Mouse (Mus musculus) CH12.LX (cell line): ENCODE data around the gene Ano9. TPM values are rescaled to one million over a fixed set of nuclear protein-coding genes. Genes with fewer than 3 reads are reported as not detected.

Source experiments
- DNase-seq: peaks from one replicate; pipeline ENCODE4 v3.0.0-alpha.2; 2013; ENCODE audit errors: extremely low read depth
- H3K27ac ChIP-seq: 2 replicates; pipeline ENCODE4 v1.5.1; 2012; ENCODE audit warnings: low read depth, mild to moderate bottlenecking, control low read depth, moderate library complexity; ENCODE audit not compliant: insufficient read depth
- H3K27me3 ChIP-seq: replicated peaks from 2 replicates; pipeline ENCODE3; 2012; ENCODE audit warnings: inconsistent platforms
- H3K36me3 ChIP-seq, 2 experiments: replicated peaks in 1 of 2; 2 replicates each; pipeline versions ENCODE3 to v1.6.1; 2012; ENCODE audit warnings: inconsistent platforms in 1 of 2, low read length in 1 of 2, mild to moderate bottlenecking in 1 of 2, mixed read lengths in 1 of 2, moderate library complexity in 1 of 2; ENCODE audit not compliant: control insufficient read depth in 1 of 2, insufficient read depth in 1 of 2
- H3K4me1 ChIP-seq, 2 experiments: 2 replicates each; pipeline ENCODE4 v1.6.1; 2012; ENCODE audit warnings: inconsistent platforms in 1 of 2, moderate library complexity in 1 of 2; ENCODE audit not compliant: insufficient read depth in 2 of 2, control insufficient read depth in 1 of 2
- H3K4me2 ChIP-seq: 2 replicates; pipeline ENCODE4 v1.6.1; 2012; ENCODE audit warnings: low read depth, mild to moderate bottlenecking, control low read depth; ENCODE audit not compliant: poor library complexity, insufficient read depth, severe bottlenecking
- H3K4me3 ChIP-seq, 3 experiments: fragments of 150-350 bp in 1 of 3; sonication (generic) in 1 of 3; replicated peaks in 1 of 3; 2 replicates each; pipeline versions ENCODE3 to v1.5.1; 2011 to 2012; ENCODE audit warnings: low read depth in 2 of 3, low read length in 2 of 3, mild to moderate bottlenecking in 2 of 3, moderate library complexity in 2 of 3, control low read depth in 1 of 3, improper control_type of control experiment in 1 of 3, inconsistent platforms in 1 of 3, mixed read lengths in 1 of 3; ENCODE audit not compliant: poor library complexity in 1 of 3
- H3K79me2 ChIP-seq: replicated peaks from 2 replicates; pipeline ENCODE4 v1.6.1; 2012; ENCODE audit warnings: mild to moderate bottlenecking, moderate library complexity; ENCODE audit not compliant: control insufficient read depth, poor library complexity, insufficient read depth, severe bottlenecking; ENCODE audit errors: extremely low read depth
- H3K9ac ChIP-seq: 2 replicates; pipeline ENCODE4 v1.6.1; 2012; ENCODE audit warnings: low read depth, mild to moderate bottlenecking, control low read depth, moderate library complexity; ENCODE audit not compliant: insufficient read depth
- H3K9me3 ChIP-seq: replicated peaks from 2 replicates; pipeline ENCODE3; 2012; ENCODE audit warnings: low read length, inconsistent platforms, mixed read lengths
- CHD1 ChIP-seq: IDR thresholded peaks from 2 replicates; pipeline ENCODE4 v1.6.1; 2012; ENCODE audit warnings: low read depth, low read length, improper control_type of control experiment, inconsistent platforms
- CHD2 ChIP-seq: IDR thresholded peaks from 2 replicates; pipeline ENCODE4 v1.6.1; 2011; ENCODE audit warnings: low read length, improper control_type of control experiment
- CTCF ChIP-seq, 2 experiments: IDR thresholded peaks in 1 of 2; conservative IDR thresholded peaks in 1 of 2; 2 replicates each; pipeline ENCODE4 v1.5.1; 2011 to 2012; ENCODE audit warnings: low read depth in 2 of 2, low read length in 2 of 2, improper control_type of control experiment in 1 of 2, inconsistent platforms in 1 of 2, mild to moderate bottlenecking in 1 of 2, moderate library complexity in 1 of 2
- E2F4 ChIP-seq: IDR thresholded peaks from 2 replicates; pipeline ENCODE4 v1.6.1; 2011; ENCODE audit warnings: low read depth, low read length, improper control_type of control experiment; ENCODE audit not compliant: insufficient replicate concordance
- GABPA ChIP-seq: IDR thresholded peaks from 2 replicates; pipeline ENCODE4 v1.6.1; 2012; ENCODE audit warnings: low read depth, low read length, improper control_type of control experiment, inconsistent platforms; ENCODE audit not compliant: insufficient replicate concordance
- HCFC1 ChIP-seq: IDR thresholded peaks from 2 replicates; pipeline ENCODE4 v1.6.1; 2012; ENCODE audit warnings: low read depth, mild to moderate bottlenecking, inconsistent platforms, low read length, improper control_type of control experiment
- IRF4 ChIP-seq: IDR thresholded peaks from 2 replicates; pipeline ENCODE4 v1.6.1; 2014; ENCODE audit warnings: low read depth, mild to moderate bottlenecking, inconsistent platforms, low read length, improper control_type of control experiment
- JUN ChIP-seq: IDR thresholded peaks from 2 replicates; pipeline ENCODE4 v1.6.1; 2011; ENCODE audit warnings: low read depth, mild to moderate bottlenecking, low read length, improper control_type of control experiment, moderate library complexity; ENCODE audit not compliant: insufficient read depth
- JUND ChIP-seq: conservative IDR thresholded peaks from 2 replicates; pipeline ENCODE4 v1.6.1; 2011; ENCODE audit warnings: low read depth, low read length, improper control_type of control experiment
- MAFK ChIP-seq: IDR thresholded peaks from 2 replicates; pipeline ENCODE4 v1.6.1; 2011; ENCODE audit warnings: low read length, improper control_type of control experiment; ENCODE audit not compliant: insufficient replicate concordance
- MAX ChIP-seq: IDR thresholded peaks from 2 replicates; pipeline ENCODE4 v1.6.1; 2011; ENCODE audit warnings: low read length, improper control_type of control experiment
- MAZ ChIP-seq: IDR thresholded peaks from 2 replicates; pipeline ENCODE4 v1.6.1; 2012; ENCODE audit warnings: low read depth, mild to moderate bottlenecking, inconsistent platforms, low read length, improper control_type of control experiment, moderate library complexity
- MEF2A ChIP-seq: IDR thresholded peaks from 2 replicates; pipeline ENCODE4 v1.6.1; 2014; ENCODE audit warnings: low read depth, mild to moderate bottlenecking, inconsistent platforms, low read length, improper control_type of control experiment, borderline replicate concordance
- MXI1 ChIP-seq: IDR thresholded peaks from 2 replicates; pipeline ENCODE4 v1.6.1; 2011; ENCODE audit warnings: mild to moderate bottlenecking, low read depth, low read length, improper control_type of control experiment
- MYC ChIP-seq: IDR thresholded peaks from 2 replicates; pipeline ENCODE4 v1.6.1; 2011; ENCODE audit warnings: low read depth, mild to moderate bottlenecking, improper control_type of control experiment, low read length
- NRF1 ChIP-seq: IDR thresholded peaks from 2 replicates; pipeline ENCODE4 v1.6.1; 2014; ENCODE audit warnings: low read depth, mild to moderate bottlenecking, inconsistent platforms, low read length, improper control_type of control experiment, moderate library complexity
- PAX5 ChIP-seq: IDR thresholded peaks from 2 replicates; pipeline ENCODE4 v1.6.1; 2012; ENCODE audit warnings: low read length, inconsistent platforms, mixed read lengths
- POLR2A ChIP-seq: IDR thresholded peaks from 2 replicates; pipeline ENCODE4 v1.6.1; 2011; ENCODE audit warnings: low read depth, mild to moderate bottlenecking, improper control_type of control experiment, low read length
- RAD21 ChIP-seq: IDR thresholded peaks from 2 replicates; pipeline ENCODE4 v1.6.1; 2011; ENCODE audit warnings: low read depth, mild to moderate bottlenecking, low read length, improper control_type of control experiment, moderate library complexity
- RCOR1 ChIP-seq: conservative IDR thresholded peaks from 2 replicates; pipeline ENCODE4 v1.6.1; 2012; ENCODE audit warnings: low read depth, mild to moderate bottlenecking, inconsistent platforms, low read length, improper control_type of control experiment
- SIN3A ChIP-seq: IDR thresholded peaks from 2 replicates; pipeline ENCODE4 v1.6.1; 2012; ENCODE audit warnings: low read length, improper control_type of control experiment, inconsistent platforms
- SMC3 ChIP-seq: IDR thresholded peaks from 2 replicates; pipeline ENCODE4 v1.6.1; 2011; ENCODE audit warnings: low read depth, low read length, improper control_type of control experiment
- TCF12 ChIP-seq: IDR thresholded peaks from 2 replicates; pipeline ENCODE4 v1.6.1; 2014; ENCODE audit warnings: low read depth, mild to moderate bottlenecking, inconsistent platforms, low read length, improper control_type of control experiment
- UBTF ChIP-seq: IDR thresholded peaks from 2 replicates; pipeline ENCODE4 v1.6.1; 2012; ENCODE audit warnings: low read depth, mild to moderate bottlenecking, inconsistent platforms, low read length, improper control_type of control experiment, moderate library complexity
- USF1 ChIP-seq: IDR thresholded peaks from 2 replicates; pipeline ENCODE4 v1.6.1; 2014; ENCODE audit warnings: low read depth, mild to moderate bottlenecking, inconsistent platforms, low read length, improper control_type of control experiment
- USF2 ChIP-seq: conservative IDR thresholded peaks from 2 replicates; pipeline ENCODE4 v1.6.1; 2011; ENCODE audit warnings: low read depth, low read length, improper control_type of control experiment
- ZC3H11A ChIP-seq: IDR thresholded peaks from 2 replicates; pipeline ENCODE4 v1.6.1; 2012; ENCODE audit warnings: low read depth, mild to moderate bottlenecking, inconsistent platforms, low read length, improper control_type of control experiment
- ZKSCAN1 ChIP-seq: IDR thresholded peaks from 2 replicates; pipeline ENCODE4 v1.6.1; 2012; ENCODE audit warnings: low read depth, inconsistent platforms, low read length, improper control_type of control experiment, borderline replicate concordance
- ZMIZ1 ChIP-seq: IDR thresholded peaks from 2 replicates; pipeline ENCODE4 v1.6.1; 2012; ENCODE audit warnings: low read depth, mild to moderate bottlenecking, inconsistent platforms, low read length, improper control_type of control experiment
- dilution Hi-C: fragments of 300-500 bp; cut with MboI; formaldehyde crosslinking; loops from 2 replicates; pipeline ENCODE4 v1.14.3; 2020; ENCODE audit warnings: low sequenced_read_pairs; ENCODE audit not compliant: extremely low pct_unique_long_range_greater_than_20kb, extremely low pct_ligation_motif_present
- in situ Hi-C: fragments of 300-500 bp; cut with MboI; formaldehyde crosslinking; loops from 3 replicates; pipeline ENCODE4 v1.14.3; 2019; ENCODE audit warnings: low sequenced_read_pairs, low pct_ligation_motif_present, low pct_unique_long_range_greater_than_20kb, mixed read lengths
- polyA plus RNA-seq: library from polyadenylated mRNA; unstranded; fragments of >175 nt; gene quantifications from 2 replicates; pipeline ENCODE4 v1.2.1, GENCODE M21; 2012; ENCODE audit warnings: low read depth; ENCODE audit not compliant: insufficient read length
- total RNA-seq, 2 experiments: library from RNA; depleted of rRNA; stranded (reverse); fragments of 300-350 nt in 1 of 2; fragments of >200 nt in 1 of 2; gene quantifications; 2 replicates each; pipeline ENCODE4 v1.2.3; 2012 to 2014

Gene Ano9
- total and polyA plus RNA-seq, 3 experiments, result 0.04 TPM; not detected in 2

GRCm38 (mm10) chr7:141155362-141155761, 37.8 kb upstream of the Ano9 start:
- H3K4me3 ChIP-seq, result no peak overlapping the region
- no peak overlapping the region for H3K4me2 ChIP-seq
- in situ Hi-C loops (no loop called here), dilution Hi-C loops (no loop called here)
- no peaks in the 10 kb centered on the region for H3K27me3 ChIP-seq
- no peak overlapping the region for H3K9ac ChIP-seq
- H3K9me3 ChIP-seq, result no peaks in the 10 kb centered on the region
- peaks cover 0 to 22% of the 10 kb centered on the region in 2 experiments; a peak in 2 of 4 replicates for H3K4me1 ChIP-seq
- no peak overlapping the region for H3K27ac ChIP-seq
- no peaks in the 10 kb centered on the region for H3K79me2 ChIP-seq
- peaks cover 57 to 82% of the 10 kb centered on the region in 2 experiments for H3K36me3 ChIP-seq
- TF ChIP-seq POLR2A, result no peak
- TF ChIP-seq RAD21, result no peak
- no peak for TF ChIP-seq MYC
- TF ChIP-seq MAX, result no peak
- no peak for TF ChIP-seq E2F4
- TF ChIP-seq NRF1, result no peak
- TF ChIP-seq ZMIZ1, result no peak
- TF ChIP-seq IRF4, result no peak
- TF ChIP-seq MEF2A, result no peak
- TF ChIP-seq HCFC1, result no peak
- TF ChIP-seq ZC3H11A, result no peak
- TF ChIP-seq MAZ, result no peak
- no peak for TF ChIP-seq MAFK
- TF ChIP-seq SMC3, result no peak
- TF ChIP-seq SIN3A, result no peak
- TF ChIP-seq GABPA, result no peak
- TF ChIP-seq ZKSCAN1, result no peak
- no peak for TF ChIP-seq JUN
- no peak for DNase-seq

- no peak for TF ChIP-seq CHD1
- TF ChIP-seq CTCF (conservative IDR thresholded peaks at IDR 0.05 in 1 of 2, IDR thresholded peaks at IDR 0.05 in 1 of 2; ENCODE audit: low read depth in 2 of 2, low read length in 2 of 2), result no peak
- TF ChIP-seq PAX5, result no peak
- TF ChIP-seq USF1, result no peak
- TF ChIP-seq JUND, result no peak
- no peak for TF ChIP-seq GABPA
- no peak for TF ChIP-seq TCF12
- TF ChIP-seq RCOR1, result no peak
- TF ChIP-seq HCFC1, result no peak
- TF ChIP-seq E2F4, result no peak
- TF ChIP-seq MAFK, result no peak
- no peak for TF ChIP-seq CHD2
- no peak for TF ChIP-seq MAZ
- TF ChIP-seq USF2, result no peak
- no peak for TF ChIP-seq POLR2A
- no peak for TF ChIP-seq SMC3
- TF ChIP-seq UBTF, result no peak
- TF ChIP-seq MXI1, result no peak
- TF ChIP-seq SIN3A, result no peak
- TF ChIP-seq, all 38 proteins: peak for 0
- no peak overlapping the region for H3K4me2 ChIP-seq
- DNase-seq, result no peak
- peaks cover 29 to 78% of the 10 kb centered on the region in 2 experiments for H3K36me3 ChIP-seq
- H3K79me2 ChIP-seq, result no peaks in the 10 kb centered on the region
- no peak overlapping the region for H3K27ac ChIP-seq
- peaks cover 0 to 12% of the 10 kb centered on the region in 2 experiments; a peak in 1 of 4 replicates for H3K4me1 ChIP-seq
- no peaks in the 10 kb centered on the region for H3K27me3 ChIP-seq
- in situ Hi-C loops, result no loop called here
- H3K9me3 ChIP-seq, result no peaks in the 10 kb centered on the region
- H3K4me3 ChIP-seq, result no peak overlapping the region
- dilution Hi-C loops, result no loop called here
- H3K9ac ChIP-seq, result no peak overlapping the region
Observed at GRCm38 (mm10) chr7:141148639-141149038, 31.0 kb upstream of the Ano9 start.
